Mouse (Mus musculus) midbrain, postnatal 0 days (tissue): Measurements from ENCODE around the gene Zfp809. TPM values are rescaled to one million over a fixed set of nuclear protein-coding genes. Genes with fewer than 3 reads are reported as not detected.
A peak's percentile ranks its signal among the peaks of the same experiment; 100 is the strongest.

ENCODE experiments used
- ATAC-seq: fragments of 200-750 bp; cut with Nextera tagmentation; 2 replicates; pipeline ENCODE4 v1.8.0; 2017; ENCODE audit warnings: moderate number of reproducible peaks, mild to moderate bottlenecking, moderate TSS enrichment, moderate library complexity; ENCODE audit not compliant: low FRiP score
- DNase-seq: peaks from one replicate; pipeline ENCODE4 v3.0.0-alpha.2; 2015; ENCODE audit warnings: low spot score
- H3K27ac ChIP-seq: fragments of 300-500 bp; sonication (generic); 2 replicates; pipeline ENCODE4 v1.5.1; 2014; ENCODE audit warnings: low read depth, mild to moderate bottlenecking, low read length, mixed read lengths
- H3K27me3 ChIP-seq: fragments of 300-500 bp; sonication (generic); 2 replicates; pipeline ENCODE4 v1.6.1; 2014; ENCODE audit warnings: low read length, control low read depth, mixed read lengths; ENCODE audit not compliant: insufficient read depth
- H3K36me3 ChIP-seq: fragments of 300-500 bp; sonication (generic); 2 replicates; pipeline ENCODE4 v1.6.1; 2014; ENCODE audit warnings: low read length, control low read depth, mixed read lengths; ENCODE audit not compliant: insufficient read depth
- H3K4me1 ChIP-seq: fragments of 300-500 bp; sonication (generic); 2 replicates; pipeline ENCODE4 v1.6.1; 2014; ENCODE audit warnings: mild to moderate bottlenecking, control low read depth, antibody characterized with exemption, low read length, mixed read lengths; ENCODE audit not compliant: insufficient read depth
- H3K4me2 ChIP-seq: fragments of 300-500 bp; sonication (generic); 2 replicates; pipeline ENCODE4 v1.6.1; 2014; ENCODE audit warnings: low read depth, mild to moderate bottlenecking, low read length, mixed read lengths; ENCODE audit not compliant: poor library complexity, severe bottlenecking
- H3K4me3 ChIP-seq: fragments of 300-500 bp; sonication (generic); 2 replicates; pipeline ENCODE4 v1.5.1; 2014; ENCODE audit warnings: low read depth, mild to moderate bottlenecking, low read length, moderate library complexity
- H3K9ac ChIP-seq: fragments of 300-500 bp; sonication (generic); replicated peaks from 2 replicates; pipeline ENCODE4 v1.6.1; 2014; ENCODE audit warnings: mild to moderate bottlenecking, low read length, moderate library complexity, mixed read lengths; ENCODE audit not compliant: poor library complexity, severe bottlenecking
- H3K9me3 ChIP-seq: fragments of 300-500 bp; sonication (generic); 2 replicates; pipeline ENCODE4 v1.6.1; 2016; ENCODE audit warnings: low read length, control low read depth
- CTCF ChIP-seq: IDR thresholded peaks from 2 replicates; pipeline ENCODE4 v1.5.1; 2016; ENCODE audit warnings: antibody characterized with exemption, mild to moderate bottlenecking
- WGBS: fragments of 180-500 bp; shearing (Covaris S2); extraction: QIAGEN DNeasy Blood & Tissue Kit; methylation state at CpG from one replicate; pipeline ENCODE4 v1.1.7; 2014; 5-methylcytosine and 5-hydroxymethylcytosine counted together
- polyA plus RNA-seq: library from polyadenylated mRNA; unstranded; fragments of >200 nt; fragmentation: Nextera tagmentation; extraction: Ambion mirVana; gene quantifications from 2 replicates; pipeline ENCODE4 v1.2.1, GENCODE M21; 2015
- total RNA-seq: library from RNA; depleted of rRNA; stranded (reverse); fragments of >200 nt; gene quantifications from 2 replicates; pipeline ENCODE4 v1.2.3, GENCODE M21; 2014

Zfp809 gene
- total and polyA plus RNA-seq, 2 experiments from 2014 or later = 6.3 to 10.2 TPM

DNA sequence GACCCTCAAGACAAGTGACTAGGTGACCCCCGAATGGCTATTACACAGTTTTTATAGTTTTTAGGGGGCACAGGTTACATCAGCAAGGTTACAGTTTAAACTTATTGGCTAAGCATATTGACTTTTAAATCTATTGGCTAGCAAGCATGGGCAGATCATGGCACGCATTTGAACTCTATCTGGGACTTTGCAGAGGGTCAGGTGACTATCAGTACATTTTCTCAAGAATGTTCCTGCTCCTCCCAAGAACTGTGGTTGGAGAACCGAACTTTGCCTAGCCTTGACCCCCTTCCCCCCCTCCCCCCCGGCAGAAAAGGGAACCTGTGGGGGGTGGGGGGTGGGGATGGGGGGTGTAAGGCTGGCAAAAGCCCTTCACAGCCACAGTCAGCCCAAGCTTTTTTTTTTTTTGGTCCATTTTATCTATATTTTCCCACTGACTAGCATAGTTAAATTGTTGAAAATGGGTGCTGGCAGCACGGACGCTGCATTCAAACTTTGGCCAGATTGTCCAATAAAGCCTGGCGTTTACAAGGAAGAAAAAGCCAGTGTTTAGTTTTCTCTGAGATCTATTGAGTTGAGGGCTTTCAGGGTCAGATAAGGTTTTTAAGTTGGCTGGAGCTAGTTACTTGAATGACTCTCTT is 4.0 kb downstream of the Zfp809 start:
- Histone ChIP-seq H3K36me3 (no peaks in the 10 kb centered on the region), H3K4me2 (no peak overlapping the region), H3K27ac (no peak overlapping the region), H3K4me1 (no peaks in the 10 kb centered on the region), H3K27me3 (no peaks in the 10 kb centered on the region), H3K9me3 (no peaks in the 10 kb centered on the region), H3K9ac (no peak overlapping the region), H3K4me3 (no peak overlapping the region)
- TF ChIP-seq CTCF = no peak
- WGBS = 90% methylated on average over 7 of the region's 7 CpGs
- no peak for DNase-seq
- ATAC-seq = no peak

DNA sequence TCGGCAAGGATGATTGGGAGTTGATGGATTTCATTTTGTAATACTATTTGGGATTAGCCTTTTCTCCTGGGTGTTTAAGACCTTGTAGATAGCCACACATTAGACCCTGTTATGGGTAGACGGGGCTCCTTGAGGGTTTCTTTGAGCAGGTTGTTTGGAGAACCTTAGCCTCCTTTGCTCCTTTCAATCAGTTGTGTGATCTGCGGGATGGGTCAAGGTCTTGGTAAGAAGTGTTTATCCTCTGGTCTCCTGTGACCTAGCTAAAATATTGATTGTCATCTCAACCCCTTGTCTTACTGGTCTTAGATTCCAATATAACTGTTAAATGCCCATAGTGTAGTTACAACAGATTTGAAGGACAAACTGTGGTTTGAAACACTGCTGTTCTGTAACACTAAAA is 4.5 kb downstream of the Zfp809 start:
- ATAC-seq (no peak), DNase-seq (no peak)
- no peak overlapping the region for H3K4me2 ChIP-seq
- no peaks in the 10 kb centered on the region for H3K36me3 ChIP-seq
- no peak overlapping the region for H3K4me3 ChIP-seq
- H3K27me3 ChIP-seq = no peaks in the 10 kb centered on the region
- TF ChIP-seq CTCF = no peak
- no peak overlapping the region for H3K9ac ChIP-seq
- 94% methylated on average over 3 of the region's 3 CpGs for WGBS
- H3K9me3 ChIP-seq = no peaks in the 10 kb centered on the region
- no peak overlapping the region for H3K27ac ChIP-seq
- H3K4me1 ChIP-seq = no peaks in the 10 kb centered on the region

DNA sequence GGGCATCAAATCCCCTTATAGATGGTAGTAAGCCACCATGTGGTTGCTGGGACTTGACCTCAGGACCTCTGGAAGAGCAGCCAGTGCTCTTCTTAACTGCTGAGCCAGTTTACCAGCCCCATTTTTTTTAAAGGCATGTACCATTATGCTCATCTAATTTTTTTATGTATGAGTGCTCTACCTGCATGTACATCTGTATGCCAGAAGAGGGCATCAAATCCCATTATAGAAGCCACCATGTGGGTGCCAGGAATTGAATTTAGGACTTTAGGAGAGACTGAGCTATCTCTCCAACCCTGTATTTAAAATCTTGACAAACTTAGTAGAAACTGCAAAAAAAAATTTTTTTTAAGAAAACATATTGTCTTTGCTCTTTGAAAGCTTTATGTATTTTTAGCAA is 5.0 kb downstream of the Zfp809 start:
- DNase-seq (peak; percentile 8), ATAC-seq (no peak)
- Histone ChIP-seq H3K4me3 (no peak overlapping the region), H3K36me3 (no peaks in the 10 kb centered on the region), H3K27ac (no peak overlapping the region), H3K4me1 (no peaks in the 10 kb centered on the region), H3K27me3 (no peaks in the 10 kb centered on the region), H3K9me3 (no peaks in the 10 kb centered on the region), H3K4me2 (no peak overlapping the region), H3K9ac (no peak overlapping the region)
- TF ChIP-seq CTCF = peak; percentile 49

DNA sequence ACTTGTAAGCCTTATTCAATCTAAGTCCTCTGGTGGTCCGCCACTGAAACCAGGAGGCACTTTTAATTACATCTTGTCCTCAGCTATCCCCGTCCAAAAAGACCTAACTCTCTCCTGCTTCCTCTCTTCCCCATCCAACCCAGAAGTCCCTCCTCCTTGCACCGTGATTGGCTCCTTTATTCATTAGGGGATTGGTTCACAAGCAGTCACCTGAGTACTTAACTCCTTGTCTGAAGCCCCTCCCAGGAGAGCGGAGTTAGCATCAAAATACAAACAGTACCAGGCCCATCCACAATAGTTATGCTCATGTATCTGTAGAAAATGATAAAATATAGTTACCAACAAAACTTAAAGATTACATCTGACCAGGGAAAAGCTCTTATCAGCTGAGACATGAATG is 14.5 kb downstream of the Zfp809 start:
- no peaks in the 10 kb centered on the region for H3K9me3 ChIP-seq
- H3K36me3 ChIP-seq = peaks cover 33% of the 10 kb centered on the region; the same call in 1 of the 2 replicates
- ATAC-seq (no peak), DNase-seq (no peak)
- H3K9ac ChIP-seq = no peak overlapping the region
- H3K4me3 ChIP-seq = no peak overlapping the region
- H3K4me2 ChIP-seq = no peak overlapping the region
- 95% methylated on average over 4 of the region's 4 CpGs for WGBS
- H3K4me1 ChIP-seq = no peaks in the 10 kb centered on the region
- no peak overlapping the region for H3K27ac ChIP-seq
- no peak for TF ChIP-seq CTCF
- H3K27me3 ChIP-seq = no peaks in the 10 kb centered on the region

DNA sequence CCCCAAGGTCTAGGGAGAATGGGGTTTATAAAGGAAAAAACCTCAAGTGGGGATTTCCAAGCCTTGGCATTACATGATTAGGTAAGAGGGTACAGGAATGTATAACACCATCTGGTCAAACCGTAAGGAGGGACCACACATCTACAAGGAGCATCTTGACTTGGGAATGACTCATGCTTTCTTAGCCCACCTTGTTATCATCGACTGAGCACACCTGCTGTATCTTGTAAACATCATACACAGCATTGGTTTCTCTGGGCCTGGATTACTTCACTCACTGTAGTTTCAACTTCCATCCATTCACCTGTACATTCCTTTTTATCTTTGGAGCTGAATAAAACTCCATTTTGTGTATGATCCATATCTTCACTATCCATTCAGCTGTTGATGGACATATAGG is 18.7 kb downstream of the Zfp809 start:
- H3K9ac ChIP-seq = no peak overlapping the region
- 97% methylated on average over 2 of the region's 2 CpGs for WGBS
- DNase-seq (no peak), ATAC-seq (no peak)
- no peak overlapping the region for H3K27ac ChIP-seq
- no peak overlapping the region for H3K4me2 ChIP-seq
- no peak for TF ChIP-seq CTCF
- peaks cover 16% of the 10 kb centered on the region for H3K9me3 ChIP-seq
- H3K36me3 ChIP-seq = peaks cover 29% of the 10 kb centered on the region
- H3K4me1 ChIP-seq = no peaks in the 10 kb centered on the region
- no peaks in the 10 kb centered on the region for H3K27me3 ChIP-seq
- H3K4me3 ChIP-seq = no peak overlapping the region

DNA sequence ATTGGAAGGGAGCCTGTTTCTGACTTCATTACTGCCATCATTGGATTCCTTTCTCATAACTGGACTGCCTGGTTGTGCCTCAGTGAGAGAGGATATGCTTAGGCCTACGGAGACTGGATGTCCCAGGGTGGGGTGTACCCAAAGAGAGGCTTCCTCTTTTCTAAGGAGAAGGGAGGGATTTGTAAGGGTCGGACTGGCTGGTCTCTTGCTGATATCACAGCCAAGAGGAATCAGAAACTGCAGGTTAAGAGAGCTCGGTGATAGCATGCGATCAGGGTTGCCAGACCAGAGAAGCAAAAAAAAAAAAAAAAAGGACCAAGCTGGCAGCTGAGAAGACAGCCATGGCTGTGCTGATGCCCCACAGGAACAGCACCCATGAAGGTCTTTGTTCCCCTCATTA is 31.1 kb downstream of the Zfp809 start:
- peaks cover 10% of the 10 kb centered on the region for H3K36me3 ChIP-seq
- no peak overlapping the region for H3K27ac ChIP-seq
- no peaks in the 10 kb centered on the region for H3K27me3 ChIP-seq
- H3K4me1 ChIP-seq = no peaks in the 10 kb centered on the region
- TF ChIP-seq CTCF = no peak
- DNase-seq = no peak
- no peak overlapping the region for H3K4me3 ChIP-seq
- no peaks in the 10 kb centered on the region; the same call in 1 of the 2 replicates for H3K9me3 ChIP-seq
- 97% methylated on average over 4 of the region's 4 CpGs for WGBS
- H3K9ac ChIP-seq = no peak overlapping the region
- ATAC-seq = no peak
- no peak overlapping the region for H3K4me2 ChIP-seq
